Comparison of ENCODE assay signal across 9 mouse cellular contexts in genomic region chr8:124816866-124817265, GRCm38 (mm10).
"Had no signal": no experiment of that assay in that cellular context is flagged by ENCODE, and none has a peak within 500 bp of the region (broad histone marks: within the 10 kb centered on the region; RNA-seq: fewer than 3 reads in every experiment).

No protein-coding gene starts in this region.

- DNase-seq: gastrocnemius, postnatal 14 days; gastrocnemius, postnatal 36 days; heart, adult 2 months; heart, postnatal 14 days; heart, postnatal 36 days; kidney, postnatal 10 days; layer of hippocampus, adult 9-11 months; layer of hippocampus, postnatal 36 days; left cerebral cortex, postnatal 4 days had no signal
